Mouse (Mus musculus) testis, adult 2 months (tissue): ENCODE data around the gene Nod1.

ENCODE experiments used
- CTCF ChIP-seq: fragments of 200-500 bp; IDR thresholded peaks from 2 replicates; pipeline ENCODE4 v1.5.1; 2012; ENCODE audit warnings: low read depth, mild to moderate bottlenecking, inconsistent platforms, low read length, moderate library complexity; ENCODE audit not compliant: control insufficient read depth, insufficient read depth, insufficient replicate concordance
- POLR2A ChIP-seq: fragments of 200-500 bp; IDR thresholded peaks from 2 replicates; pipeline ENCODE4 v1.6.1; 2012; ENCODE audit warnings: low read depth, mild to moderate bottlenecking, inconsistent platforms, low read length, moderate library complexity; ENCODE audit not compliant: control insufficient read depth

DNA sequence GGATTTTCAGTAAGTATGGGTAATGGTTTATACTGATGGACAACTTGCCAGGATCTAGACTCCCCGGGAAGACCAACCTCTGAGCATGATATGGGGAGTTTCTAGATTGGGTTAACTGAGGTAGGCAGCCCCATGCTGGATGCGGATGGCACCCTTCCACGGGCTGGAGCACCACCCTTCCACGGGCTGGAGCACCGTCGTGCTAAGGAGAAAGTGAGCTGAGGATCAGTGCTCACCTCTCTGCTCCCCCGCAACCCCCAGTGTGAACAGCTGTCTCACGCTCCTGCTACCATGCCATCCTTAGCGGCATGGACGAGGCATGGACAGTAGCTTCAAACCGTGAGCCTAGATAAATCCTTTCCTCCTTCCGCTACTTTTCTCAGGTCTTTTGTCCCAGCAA is 39.9 kb downstream of the Nod1 start:
- TF ChIP-seq CTCF (no peak), POLR2A (no peak)
